Mouse (Mus musculus): ENCODE results near the gene 2010111I01Rik. TPM values are rescaled to one million over a fixed set of nuclear protein-coding genes. Genes with fewer than 3 reads are reported as not detected.
A peak's percentile ranks its signal among the peaks of the same experiment; 100 is the strongest.

The 2010111I01Rik gene
- polyA plus RNA-seq, 1 experiment, result 117 TPM

- Histone ChIP-seq H3K4me1 (ENCODE audit: control insufficient read depth, insufficient read depth, low read length) (peaks cover 12% of the 10 kb centered on the region), H3K27ac (ENCODE audit: insufficient read depth, low read length) (peak overlapping the region; percentile 3; the same call in 1 of the 2 replicates), H3K4me3 (ENCODE audit: insufficient read depth, low read length) (no peak overlapping the region)
- TF ChIP-seq CTCF (IDR thresholded peaks at IDR 0.05; ENCODE audit: extremely low read depth, insufficient read depth, low read length), result no peak
- TF ChIP-seq POLR2A (IDR thresholded peaks at IDR 0.05; ENCODE audit: extremely low read depth, insufficient read depth, low read length), result no peak
These were observed 309.2 kb downstream of the 2010111I01Rik start for GRCm38 (mm10) chr13:63273859-63274258.

- Histone ChIP-seq H3K4me3 (ENCODE audit: insufficient read depth, low read length) (no peak overlapping the region), H3K27ac (ENCODE audit: insufficient read depth, low read length) (no peak overlapping the region), H3K4me1 (ENCODE audit: control insufficient read depth, insufficient read depth, low read length) (peaks cover 15% of the 10 kb centered on the region)
- TF ChIP-seq POLR2A (IDR thresholded peaks at IDR 0.05; ENCODE audit: extremely low read depth, insufficient read depth, low read length) (no peak), CTCF (IDR thresholded peaks at IDR 0.05; ENCODE audit: extremely low read depth, insufficient read depth, low read length) (no peak)
These were observed 309.9 kb downstream of the 2010111I01Rik start for GRCm38 (mm10) chr13:63274488-63275166.

GRCm38 (mm10) chr13:63276389-63276788 is 311.7 kb downstream of the 2010111I01Rik start:
- Histone ChIP-seq H3K4me3 (ENCODE audit: insufficient read depth, low read length) (no peak overlapping the region), H3K27ac (ENCODE audit: insufficient read depth, low read length) (no peak overlapping the region), H3K4me1 (ENCODE audit: control insufficient read depth, insufficient read depth, low read length) (peaks cover 13% of the 10 kb centered on the region)
- TF ChIP-seq CTCF (IDR thresholded peaks at IDR 0.05; ENCODE audit: extremely low read depth, insufficient read depth, low read length), result no peak
- no peak for TF ChIP-seq POLR2A (IDR thresholded peaks at IDR 0.05; ENCODE audit: extremely low read depth, insufficient read depth, low read length)

DNA sequence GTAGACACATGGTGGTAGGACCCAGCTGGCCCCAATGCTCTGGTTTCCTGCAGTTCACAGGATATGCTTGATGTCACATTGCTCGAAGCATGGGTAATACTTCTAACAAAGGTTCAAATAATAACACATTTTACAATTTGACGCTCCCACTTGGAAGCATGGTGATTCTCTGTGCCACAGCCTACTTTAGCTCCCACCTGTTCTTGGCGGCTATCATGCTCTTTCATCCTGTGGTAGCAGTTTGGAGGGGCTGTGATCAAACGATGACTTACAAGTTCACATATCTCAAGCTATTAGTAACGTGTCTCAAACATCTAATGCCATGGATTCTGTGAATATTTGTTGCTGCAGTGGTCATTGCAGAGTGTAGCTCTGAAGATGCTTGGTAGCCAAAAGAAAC is 312.6 kb downstream of the 2010111I01Rik start:
- TF ChIP-seq CTCF (IDR thresholded peaks at IDR 0.05; ENCODE audit: extremely low read depth, insufficient read depth, low read length) (no peak), POLR2A (IDR thresholded peaks at IDR 0.05; ENCODE audit: extremely low read depth, insufficient read depth, low read length) (no peak)
- Histone ChIP-seq H3K4me3 (ENCODE audit: insufficient read depth, low read length) (no peak overlapping the region), H3K27ac (ENCODE audit: insufficient read depth, low read length) (no peak overlapping the region), H3K4me1 (ENCODE audit: control insufficient read depth, insufficient read depth, low read length) (peaks cover 13% of the 10 kb centered on the region)

DNA sequence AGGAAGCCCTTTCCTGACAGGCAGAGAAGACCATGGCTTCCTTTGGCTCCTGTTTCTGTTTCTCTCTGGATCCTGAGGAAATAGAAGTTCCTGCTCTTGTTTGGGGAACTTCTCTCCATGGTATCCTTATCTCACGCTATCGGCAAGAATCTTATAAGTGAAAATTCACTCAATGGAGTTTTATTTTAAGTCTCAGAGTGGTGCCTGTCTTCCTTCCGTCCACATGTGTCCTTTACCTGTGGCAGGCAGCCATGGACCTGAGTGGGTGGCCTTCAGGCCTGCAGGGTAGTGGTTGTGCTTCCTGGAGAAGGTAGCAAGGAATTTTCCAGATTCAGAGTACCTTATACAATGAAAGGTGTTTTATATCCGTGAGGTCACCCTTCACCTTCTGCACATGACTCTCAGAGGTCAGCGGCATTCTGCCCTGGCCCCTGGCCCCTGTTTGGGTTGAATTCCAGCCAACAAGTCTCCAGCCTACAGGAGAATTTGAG is 313.5 kb downstream of the 2010111I01Rik start:
- Histone ChIP-seq H3K4me3 (ENCODE audit: insufficient read depth, low read length) (no peak overlapping the region), H3K4me1 (ENCODE audit: control insufficient read depth, insufficient read depth, low read length) (peaks cover 12% of the 10 kb centered on the region), H3K27ac (ENCODE audit: insufficient read depth, low read length) (no peak overlapping the region; the same call in 1 of the 2 replicates)
- no peak for TF ChIP-seq POLR2A (IDR thresholded peaks at IDR 0.05; ENCODE audit: extremely low read depth, insufficient read depth, low read length)
- TF ChIP-seq CTCF (IDR thresholded peaks at IDR 0.05; ENCODE audit: extremely low read depth, insufficient read depth, low read length), result no peak

DNA sequence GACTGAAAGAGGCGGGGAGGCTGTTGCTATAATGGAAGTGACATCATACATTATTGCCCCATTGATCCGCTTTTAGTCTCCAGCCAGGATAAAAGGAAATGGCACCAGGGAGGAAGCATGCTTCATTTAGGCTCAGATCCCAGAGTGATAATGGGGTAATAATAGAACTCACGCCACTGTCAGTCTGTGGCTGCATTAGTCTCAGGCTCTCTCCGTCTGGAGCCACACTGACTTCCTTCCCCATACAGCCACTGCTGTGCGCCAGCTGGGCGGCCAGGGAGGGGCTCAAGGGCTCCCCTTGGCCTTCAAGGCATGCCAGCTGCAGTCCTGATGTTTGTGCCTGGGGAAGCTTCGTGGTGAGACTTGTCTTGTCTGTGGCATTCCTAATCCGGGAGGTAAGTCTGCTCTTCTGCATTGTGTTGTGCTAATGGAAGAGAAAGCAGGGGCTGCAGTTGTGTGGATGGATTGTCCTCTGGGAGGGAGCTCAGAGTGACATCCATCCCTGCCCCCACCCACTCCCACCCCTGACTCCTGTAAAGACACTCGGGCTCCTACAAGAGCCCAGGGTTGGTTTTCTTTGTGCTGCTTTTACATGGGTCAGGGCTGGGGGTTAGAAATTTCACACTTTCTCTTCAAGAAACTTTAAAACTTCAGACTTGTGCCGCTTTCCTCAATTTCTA is 314.2 kb downstream of the 2010111I01Rik start:
- no peak overlapping the region for H3K4me3 ChIP-seq (ENCODE audit: insufficient read depth, low read length)
- peaks cover 10% of the 10 kb centered on the region for H3K4me1 ChIP-seq (ENCODE audit: control insufficient read depth, insufficient read depth, low read length)
- peak overlapping the region; percentile 80; the same call in 1 of the 2 replicates for H3K27ac ChIP-seq (ENCODE audit: insufficient read depth, low read length)
- TF ChIP-seq POLR2A (IDR thresholded peaks at IDR 0.05; ENCODE audit: extremely low read depth, insufficient read depth, low read length), result no peak
- no peak for TF ChIP-seq CTCF (IDR thresholded peaks at IDR 0.05; ENCODE audit: extremely low read depth, insufficient read depth, low read length)

DNA sequence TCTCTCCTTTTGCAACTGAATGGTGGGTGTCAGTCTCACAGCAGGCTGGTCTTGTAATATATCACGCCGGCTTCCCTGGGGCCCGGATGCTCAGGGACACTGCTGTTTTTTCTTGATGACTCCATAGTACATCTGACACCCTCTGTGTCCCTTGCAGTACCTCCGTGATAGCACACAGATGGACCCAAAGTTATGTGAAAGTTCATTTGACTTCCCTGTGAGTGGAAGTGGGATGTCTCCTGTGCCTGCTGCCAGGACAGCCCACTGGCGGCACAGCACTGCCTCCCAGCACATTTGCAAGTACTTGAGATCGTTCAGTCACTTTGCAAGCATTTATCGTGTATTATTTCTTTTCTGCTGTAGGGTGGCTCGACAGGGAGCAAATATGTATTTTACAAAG is 315.1 kb downstream of the 2010111I01Rik start:
- no peak overlapping the region for H3K4me3 ChIP-seq (ENCODE audit: insufficient read depth, low read length)
- TF ChIP-seq CTCF (IDR thresholded peaks at IDR 0.05; ENCODE audit: extremely low read depth, insufficient read depth, low read length) (no peak), POLR2A (IDR thresholded peaks at IDR 0.05; ENCODE audit: extremely low read depth, insufficient read depth, low read length) (no peak)
- H3K4me1 ChIP-seq (ENCODE audit: control insufficient read depth, insufficient read depth, low read length), result peaks cover 10% of the 10 kb centered on the region
- no peak overlapping the region for H3K27ac ChIP-seq (ENCODE audit: insufficient read depth, low read length)

DNA sequence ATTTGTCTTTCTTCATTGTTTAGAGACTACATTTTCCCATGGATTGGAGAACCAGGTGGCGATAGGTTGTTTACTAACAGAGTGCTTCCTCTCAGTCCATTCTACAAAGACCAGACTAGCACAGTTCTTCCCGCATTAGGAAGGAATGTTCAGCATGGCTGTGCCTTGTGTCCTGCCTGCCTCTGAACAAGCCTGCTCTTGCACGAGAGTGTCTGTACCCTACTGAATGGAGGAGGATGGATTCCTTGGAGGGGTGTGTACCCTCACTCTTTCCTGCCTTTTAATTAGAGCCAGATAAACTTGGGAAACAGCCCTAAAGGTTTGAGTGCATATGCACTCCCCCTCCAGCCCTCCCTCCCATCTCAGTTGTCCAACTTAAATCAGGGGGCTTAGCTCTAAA is 315.7 kb downstream of the 2010111I01Rik start:
- no peak overlapping the region for H3K4me3 ChIP-seq (ENCODE audit: insufficient read depth, low read length)
- H3K27ac ChIP-seq (ENCODE audit: insufficient read depth, low read length), result no peak overlapping the region
- peaks cover 10% of the 10 kb centered on the region for H3K4me1 ChIP-seq (ENCODE audit: control insufficient read depth, insufficient read depth, low read length)
- no peak for TF ChIP-seq CTCF (IDR thresholded peaks at IDR 0.05; ENCODE audit: extremely low read depth, insufficient read depth, low read length)
- no peak for TF ChIP-seq POLR2A (IDR thresholded peaks at IDR 0.05; ENCODE audit: extremely low read depth, insufficient read depth, low read length)

DNA sequence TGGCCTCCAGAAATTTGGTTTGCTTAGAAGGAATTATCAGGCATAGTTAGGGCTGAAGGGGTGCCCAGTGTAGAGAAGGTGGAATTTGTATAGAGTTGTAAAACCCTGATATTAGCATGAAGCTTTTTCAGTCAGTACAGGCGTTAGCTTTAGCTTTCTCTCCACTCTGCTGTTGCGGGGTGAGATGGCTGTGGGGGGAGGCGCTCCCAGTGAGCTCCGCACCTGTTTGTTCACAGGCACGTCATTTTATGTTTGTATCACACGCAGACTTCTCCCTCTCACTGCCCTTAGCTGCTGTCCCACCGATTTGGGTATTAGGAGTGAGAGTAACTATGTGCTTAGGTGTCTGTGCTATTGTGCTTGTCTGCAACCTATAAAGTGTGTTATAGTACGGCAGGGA is 316.5 kb downstream of the 2010111I01Rik start:
- peaks cover 10% of the 10 kb centered on the region for H3K4me1 ChIP-seq (ENCODE audit: control insufficient read depth, insufficient read depth, low read length)
- TF ChIP-seq CTCF (IDR thresholded peaks at IDR 0.05; ENCODE audit: extremely low read depth, insufficient read depth, low read length) (no peak), POLR2A (IDR thresholded peaks at IDR 0.05; ENCODE audit: extremely low read depth, insufficient read depth, low read length) (no peak)
- no peak overlapping the region for H3K4me3 ChIP-seq (ENCODE audit: insufficient read depth, low read length)
- H3K27ac ChIP-seq (ENCODE audit: insufficient read depth, low read length), result no peak overlapping the region

DNA sequence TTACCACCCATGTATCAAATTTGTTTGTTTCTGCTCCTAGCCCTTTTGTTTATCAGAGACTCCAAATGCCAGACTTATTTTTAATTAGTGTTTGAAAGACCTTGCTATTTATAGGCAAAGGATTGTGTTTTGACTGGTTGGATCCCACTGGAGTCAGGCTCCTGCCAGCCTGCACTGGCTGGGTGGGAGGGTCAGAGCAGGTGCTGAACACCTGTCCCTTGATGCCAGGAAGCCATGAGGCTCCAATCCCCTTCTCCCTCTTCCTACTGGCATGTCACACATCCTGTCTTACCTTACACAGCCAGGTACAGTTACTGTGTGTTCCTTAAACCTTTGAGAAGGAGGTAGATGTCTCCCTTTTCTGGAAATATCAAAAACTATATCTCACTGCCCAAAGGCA is 318.5 kb downstream of the 2010111I01Rik start:
- TF ChIP-seq POLR2A (IDR thresholded peaks at IDR 0.05; ENCODE audit: extremely low read depth, insufficient read depth, low read length) (no peak), CTCF (IDR thresholded peaks at IDR 0.05; ENCODE audit: extremely low read depth, insufficient read depth, low read length) (no peak)
- Histone ChIP-seq H3K4me3 (ENCODE audit: insufficient read depth, low read length) (no peak overlapping the region), H3K4me1 (ENCODE audit: control insufficient read depth, insufficient read depth, low read length) (peaks cover 5% of the 10 kb centered on the region), H3K27ac (ENCODE audit: insufficient read depth, low read length) (no peak overlapping the region)
